Mouse (Mus musculus): Measurements from ENCODE around the gene Trim44. TPM values are rescaled to one million over a fixed set of nuclear protein-coding genes. Genes with fewer than 3 reads are reported as not detected.

Gene Trim44
- polyA plus RNA-seq, 1 experiment from 2014 or later = 21.3 TPM

DNA sequence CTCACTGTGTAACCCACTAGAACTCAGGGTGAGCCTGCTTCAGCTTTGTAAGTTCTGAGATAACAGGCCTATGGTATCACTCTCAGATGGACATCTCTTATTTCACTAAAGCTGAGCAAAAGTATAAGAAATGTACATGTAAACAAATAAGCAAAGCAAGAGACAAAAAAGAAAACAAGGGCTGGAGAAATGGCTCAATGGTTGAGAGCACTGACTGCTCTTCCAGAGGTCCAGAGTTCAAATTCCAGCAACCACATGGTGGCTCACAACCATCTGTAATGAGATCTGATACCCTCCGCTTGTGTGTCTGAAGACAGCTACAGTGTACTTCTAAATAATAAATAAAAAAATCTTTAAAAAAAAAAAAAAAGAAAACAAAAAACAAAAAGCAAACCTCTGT, 29.2 kb downstream of the Trim44 start:
- peaks cover 14% of the 10 kb centered on the region for H3K36me3 ChIP-seq
- no peak overlapping the region for H3K9ac ChIP-seq
- H3K4me1 ChIP-seq = peaks cover 12% of the 10 kb centered on the region
- no peak overlapping the region for H3K27ac ChIP-seq
- H3K4me3 ChIP-seq = no peak overlapping the region
- H3K9me3 ChIP-seq (replicated peaks) = no peaks in the 10 kb centered on the region
- ATAC-seq = no peak
- H3K4me2 ChIP-seq = no peak overlapping the region
- no peaks in the 10 kb centered on the region for H3K27me3 ChIP-seq (replicated peaks)
- 72% methylated on average over 1 of the region's 1 CpGs for WGBS (ENCODE audit: insufficient replicate concordance)

DNA sequence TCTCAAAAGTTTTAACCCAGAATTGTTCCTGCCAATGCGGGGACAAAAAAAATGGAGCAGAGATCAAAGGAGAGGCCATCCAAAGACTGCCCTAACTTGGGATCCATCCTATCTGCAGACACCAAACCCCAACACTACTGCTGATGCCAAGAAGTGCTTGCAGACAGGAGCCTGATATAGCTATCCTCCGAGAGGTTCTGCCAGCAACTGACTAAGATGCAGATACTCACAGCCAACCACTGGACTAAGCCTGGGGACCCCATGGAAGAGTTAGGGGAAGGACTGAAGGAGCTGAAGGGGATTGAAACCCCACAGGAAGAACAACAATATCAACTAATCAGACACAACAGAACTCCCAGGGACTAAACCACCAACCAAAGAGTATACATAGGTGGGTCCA, 30.3 kb downstream of the Trim44 start:
- no peaks in the 10 kb centered on the region for H3K9me3 ChIP-seq (replicated peaks)
- H3K27ac ChIP-seq = no peak overlapping the region
- peaks cover 5% of the 10 kb centered on the region for H3K4me1 ChIP-seq
- peaks cover 14% of the 10 kb centered on the region for H3K36me3 ChIP-seq
- no peak overlapping the region for H3K4me3 ChIP-seq
- no peaks in the 10 kb centered on the region for H3K27me3 ChIP-seq (replicated peaks)
- H3K9ac ChIP-seq = no peak overlapping the region
- ATAC-seq = no peak
- 89% methylated on average over 2 of the region's 2 CpGs for WGBS (ENCODE audit: insufficient replicate concordance)
- H3K4me2 ChIP-seq = no peak overlapping the region

DNA sequence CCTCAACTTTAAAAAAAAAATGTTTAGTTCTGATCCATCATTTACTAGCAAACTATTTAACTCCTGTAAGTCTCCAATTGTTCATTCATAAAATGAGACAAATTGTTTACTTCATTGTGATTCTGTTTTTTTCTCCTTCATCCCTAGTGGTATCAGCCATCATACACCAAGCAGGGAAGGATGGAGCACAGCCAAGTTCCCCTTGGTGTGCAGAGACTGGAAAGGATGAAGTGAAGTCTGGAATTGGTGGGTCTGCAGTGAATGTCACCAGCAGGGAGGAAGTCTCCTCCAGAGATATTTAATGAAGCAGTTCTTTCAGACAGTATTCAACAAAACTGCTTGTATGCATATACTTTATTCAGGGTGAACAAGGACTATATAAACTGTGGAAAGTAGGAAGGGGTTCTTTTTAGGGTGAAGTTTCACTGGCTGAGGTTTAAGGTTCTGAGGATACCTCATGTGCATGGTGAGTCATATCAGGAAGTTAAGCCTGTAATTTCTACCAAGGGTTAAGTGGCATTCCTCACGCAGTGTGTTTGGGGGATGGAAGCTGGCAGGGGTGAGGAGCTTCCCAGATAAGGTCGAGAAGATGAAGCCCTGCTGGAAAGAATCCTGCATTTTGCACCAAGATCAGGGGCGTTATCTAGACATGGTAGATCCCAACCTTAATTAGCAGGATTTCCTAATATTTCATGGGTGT, 34.1 kb downstream of the Trim44 start:
- Histone ChIP-seq H3K27ac (no peak overlapping the region), H3K4me3 (no peak overlapping the region), H3K4me2 (no peak overlapping the region), H3K9ac (no peak overlapping the region), H3K9me3 (replicated peaks) (no peaks in the 10 kb centered on the region), H3K27me3 (replicated peaks) (no peaks in the 10 kb centered on the region), H3K36me3 (peaks cover 11% of the 10 kb centered on the region; the same call in 1 of the 2 replicates), H3K4me1 (peaks cover 3% of the 10 kb centered on the region; the same call in 1 of the 2 replicates)
- 51% methylated on average over 3 of the region's 3 CpGs for WGBS (ENCODE audit: insufficient replicate concordance)
- no peak for ATAC-seq

DNA sequence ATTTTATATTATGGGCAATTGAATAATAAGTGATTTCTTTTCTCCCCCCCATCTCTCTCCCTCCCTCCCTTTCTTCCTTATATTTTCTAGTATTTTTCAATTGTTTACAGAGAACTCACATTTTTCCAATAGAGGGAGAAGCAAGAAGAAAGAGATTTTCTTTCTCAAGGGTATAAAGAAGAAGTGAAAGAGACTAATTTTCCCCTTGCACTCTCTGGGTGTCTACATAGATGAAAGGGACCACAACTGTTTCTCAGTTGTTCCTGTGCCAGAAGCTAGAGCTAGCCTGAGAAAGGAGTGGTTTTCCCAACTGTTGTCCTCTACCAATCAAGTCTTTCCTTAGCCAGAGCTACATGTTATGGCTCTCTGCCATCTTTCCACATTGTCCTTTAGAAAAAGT, 34.9 kb downstream of the Trim44 start:
- Histone ChIP-seq H3K9me3 (replicated peaks) (no peaks in the 10 kb centered on the region), H3K36me3 (peaks cover 11% of the 10 kb centered on the region; the same call in 1 of the 2 replicates), H3K27ac (no peak overlapping the region), H3K4me1 (peaks cover 10% of the 10 kb centered on the region), H3K4me2 (no peak overlapping the region), H3K27me3 (replicated peaks) (no peaks in the 10 kb centered on the region), H3K9ac (no peak overlapping the region), H3K4me3 (no peak overlapping the region)
- no peak for ATAC-seq

DNA sequence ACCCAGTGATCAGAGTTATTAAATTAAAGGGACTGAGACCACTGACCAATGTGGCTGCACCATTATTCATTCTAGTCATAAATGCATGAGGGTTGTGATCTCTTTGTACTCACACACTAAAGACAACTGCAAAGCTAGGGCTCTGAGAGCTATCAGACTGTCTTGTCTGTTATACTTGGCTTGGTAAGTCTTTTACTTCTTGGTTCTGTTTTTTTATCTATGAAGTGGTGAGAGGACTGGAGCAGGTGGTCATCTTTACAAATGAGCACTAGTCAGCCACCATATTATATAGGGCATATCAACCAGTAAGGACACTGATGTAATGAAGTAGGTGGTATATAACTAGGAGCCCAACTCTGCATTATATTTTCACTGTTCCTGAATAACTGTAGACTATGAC, 36.3 kb downstream of the Trim44 start:
- ATAC-seq = no peak
- Histone ChIP-seq H3K27ac (no peak overlapping the region), H3K4me2 (no peak overlapping the region), H3K36me3 (0 out of 2 replicates have a peak, but pooled peaks cover 4% of the 10 kb centered on the region), H3K4me1 (peaks cover 24% of the 10 kb centered on the region), H3K4me3 (no peak overlapping the region), H3K9ac (no peak overlapping the region), H3K9me3 (replicated peaks) (no peaks in the 10 kb centered on the region), H3K27me3 (replicated peaks) (no peaks in the 10 kb centered on the region)

DNA sequence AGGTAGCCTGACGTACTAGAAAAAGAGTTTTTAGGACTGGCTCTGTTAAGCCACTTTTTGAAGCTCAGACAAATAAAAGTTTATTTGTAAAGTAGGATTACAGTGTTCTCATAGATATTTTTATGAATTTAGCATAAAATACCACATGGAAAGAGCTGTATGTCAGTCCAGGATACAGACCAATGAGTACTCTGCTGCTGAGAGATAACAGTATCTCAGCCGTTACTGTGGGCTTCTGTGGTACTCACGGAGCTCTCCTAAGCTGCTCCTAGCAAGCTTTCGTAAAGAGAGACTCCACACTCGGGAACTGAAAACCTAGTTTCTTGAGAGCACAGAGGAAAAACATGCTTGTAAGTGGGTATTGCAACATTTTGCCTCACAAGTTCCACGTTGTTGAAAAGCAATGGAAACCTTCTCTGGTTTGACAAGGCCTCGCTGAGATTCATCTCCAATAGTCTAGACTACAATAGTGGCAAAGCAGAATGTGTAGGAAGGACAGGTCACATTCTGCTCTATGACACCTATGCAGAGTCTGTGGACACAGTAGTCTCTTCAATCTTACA, 41.6 kb downstream of the Trim44 start:
- Histone ChIP-seq H3K4me2 (peak overlapping the region; percentile 51), H3K9me3 (replicated peaks) (no peaks in the 10 kb centered on the region), H3K36me3 (no peaks in the 10 kb centered on the region), H3K4me3 (no peak overlapping the region), H3K4me1 (peaks cover 65% of the 10 kb centered on the region), H3K27me3 (replicated peaks) (no peaks in the 10 kb centered on the region), H3K27ac (peak overlapping the region; percentile 88), H3K9ac (no peak overlapping the region; the same call in 1 of the 2 replicates)
- 29% methylated on average over 7 of the region's 7 CpGs for WGBS (ENCODE audit: insufficient replicate concordance)
- ATAC-seq = peak; percentile 95

DNA sequence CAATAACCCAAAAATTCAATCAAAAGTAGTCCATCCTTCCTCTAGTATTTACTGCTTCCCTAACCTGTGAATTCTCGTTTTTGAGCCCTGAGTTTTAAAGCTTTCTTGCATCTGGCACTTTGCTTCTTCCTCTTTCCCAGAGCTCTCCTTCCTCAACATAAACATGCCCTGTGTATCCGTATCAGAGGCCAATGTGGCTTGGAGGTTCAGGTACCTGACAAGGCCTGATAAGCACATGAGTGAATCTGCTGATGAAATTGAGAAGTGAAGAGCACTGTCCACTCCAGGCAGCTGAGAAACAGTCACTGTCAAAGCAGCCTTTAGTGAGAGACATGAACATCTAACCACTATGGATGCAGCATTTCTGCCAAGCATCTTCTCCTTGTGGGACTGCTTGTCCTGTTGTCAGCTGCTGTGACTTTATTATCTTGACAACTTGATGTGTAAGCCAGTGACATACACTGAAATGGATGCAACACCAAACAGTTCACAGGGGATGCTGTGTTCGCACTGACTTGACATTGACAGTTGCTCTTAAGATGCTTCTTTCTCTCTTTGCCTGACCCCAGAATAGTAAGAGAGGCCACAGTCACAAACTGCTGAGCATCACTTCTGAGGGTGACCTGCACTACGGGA, 42.9 kb downstream of the Trim44 start:
- H3K27me3 ChIP-seq (replicated peaks) = no peaks in the 10 kb centered on the region
- H3K9me3 ChIP-seq (replicated peaks) = no peaks in the 10 kb centered on the region
- WGBS (ENCODE audit: insufficient replicate concordance) = 41% methylated on average over 4 of the region's 4 CpGs
- no peak overlapping the region for H3K4me3 ChIP-seq
- H3K4me2 ChIP-seq = peak overlapping the region; percentile 42
- peak overlapping the region; percentile 35; the same call in 1 of the 2 replicates for H3K9ac ChIP-seq
- ATAC-seq = peak; percentile 88
- H3K4me1 ChIP-seq = peaks cover 65% of the 10 kb centered on the region
- H3K36me3 ChIP-seq = no peaks in the 10 kb centered on the region
- H3K27ac ChIP-seq = peak overlapping the region; percentile 88

DNA sequence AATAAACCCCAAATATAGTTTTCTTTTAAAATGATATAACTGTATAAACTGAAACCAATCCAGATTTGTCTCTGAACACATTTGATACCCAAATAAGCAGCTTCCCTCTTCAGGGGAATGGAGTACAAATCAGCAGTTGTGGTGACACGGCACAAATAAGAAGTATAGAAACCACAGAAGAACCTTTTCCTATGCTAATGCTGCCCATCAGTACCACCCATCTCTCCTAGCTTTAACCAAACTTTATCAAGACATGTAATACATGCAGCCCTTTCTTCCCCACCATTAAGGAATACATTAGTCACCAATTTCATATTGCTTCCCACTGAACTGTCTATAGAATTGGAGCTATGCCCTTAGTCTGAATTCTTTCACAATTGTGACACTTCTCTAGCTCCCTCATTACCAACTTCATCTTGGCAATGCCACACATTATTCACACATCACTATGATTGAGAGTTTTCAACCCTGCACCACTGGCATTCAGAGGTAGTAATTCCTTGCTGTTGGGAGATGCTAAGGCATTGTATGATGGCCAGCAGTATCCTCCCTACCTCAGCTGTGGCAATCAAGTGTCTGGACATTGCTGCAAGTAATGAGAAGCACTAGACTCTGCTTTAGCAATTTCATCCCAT, 44.6 kb downstream of the Trim44 start:
- 37% methylated on average over 1 of the region's 1 CpGs for WGBS (ENCODE audit: insufficient replicate concordance)

DNA sequence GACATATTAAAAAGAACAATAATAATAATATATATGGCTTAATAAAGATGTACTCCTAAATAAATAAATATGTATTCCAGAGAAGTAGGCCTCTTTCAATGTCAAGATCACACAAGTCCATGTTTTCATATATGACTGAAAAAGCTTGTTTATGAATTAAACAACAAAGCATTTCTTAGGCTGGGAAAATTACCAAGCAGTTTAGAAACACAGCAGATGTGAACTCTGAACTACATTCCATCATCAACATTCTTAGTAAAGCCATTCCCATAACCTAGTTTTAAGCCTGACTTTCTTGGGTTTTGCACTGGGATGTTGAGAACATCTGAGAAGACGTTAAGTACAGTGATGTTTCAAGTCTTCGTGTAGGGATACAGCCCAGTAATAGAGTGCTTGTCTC, 45.4 kb downstream of the Trim44 start:
- peaks cover 50% of the 10 kb centered on the region for H3K4me1 ChIP-seq
- no peak overlapping the region for H3K9ac ChIP-seq
- no peak overlapping the region for H3K4me3 ChIP-seq
- no peak overlapping the region for H3K27ac ChIP-seq
- H3K9me3 ChIP-seq (replicated peaks) = no peaks in the 10 kb centered on the region
- no peak for ATAC-seq
- no peaks in the 10 kb centered on the region for H3K27me3 ChIP-seq (replicated peaks)
- no peak overlapping the region for H3K4me2 ChIP-seq
- H3K36me3 ChIP-seq = peaks cover 1% of the 10 kb centered on the region
- WGBS (ENCODE audit: insufficient replicate concordance) = 76% methylated on average over 2 of the region's 2 CpGs

More for the DNA sequence above, 44.6 kb downstream of the Trim44 start:
- H3K36me3 ChIP-seq = no peaks in the 10 kb centered on the region
- H3K27ac ChIP-seq = peak overlapping the region; percentile 88; the same call in 1 of the 2 replicates
- no peak for ATAC-seq
- H3K9me3 ChIP-seq (replicated peaks) = no peaks in the 10 kb centered on the region
- no peak overlapping the region for H3K9ac ChIP-seq
- H3K4me2 ChIP-seq = no peak overlapping the region
- H3K27me3 ChIP-seq (replicated peaks) = no peaks in the 10 kb centered on the region
- peaks cover 56% of the 10 kb centered on the region for H3K4me1 ChIP-seq
- H3K4me3 ChIP-seq = no peak overlapping the region

DNA sequence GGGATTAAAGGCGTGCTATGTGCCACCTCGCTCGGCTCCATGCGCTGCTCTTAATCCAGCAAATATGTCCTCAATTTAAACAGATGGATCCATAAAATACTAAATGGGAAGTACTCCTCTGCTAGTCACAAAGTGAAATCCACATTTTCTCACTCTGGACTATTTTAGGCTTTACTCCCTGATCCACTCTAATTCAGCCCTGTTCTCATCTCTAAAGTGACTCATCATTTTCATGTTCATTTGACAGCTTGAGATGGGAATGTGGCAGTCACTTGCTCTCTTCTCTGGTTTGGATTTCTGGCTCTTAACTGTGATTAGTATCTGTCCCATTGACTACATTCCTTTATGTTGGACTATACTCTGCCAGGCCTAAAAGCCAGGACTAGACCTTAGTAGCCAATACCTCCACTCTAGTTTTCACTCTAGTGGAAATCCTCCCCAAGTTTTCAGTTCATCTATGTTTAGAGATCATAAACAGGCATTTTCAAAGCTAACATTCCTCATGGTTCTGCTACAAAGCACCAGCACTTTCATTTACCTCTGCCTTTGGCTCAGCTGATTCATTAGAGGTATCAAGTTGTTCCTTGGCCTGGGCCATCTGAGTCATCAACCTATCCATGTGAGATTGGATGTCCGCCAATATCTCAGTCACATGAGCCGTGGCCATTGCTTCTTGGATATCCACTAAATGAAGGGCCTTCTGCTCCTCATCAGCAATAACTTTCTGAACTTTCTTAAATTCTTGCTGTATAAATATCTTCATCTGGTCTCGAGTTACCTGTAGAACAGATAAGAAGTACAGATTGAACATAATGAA, 50.5 kb downstream of the Trim44 start:
- Histone ChIP-seq H3K4me1 (no peaks in the 10 kb centered on the region), H3K27ac (no peak overlapping the region), H3K4me3 (no peak overlapping the region), H3K4me2 (no peak overlapping the region), H3K9me3 (replicated peaks) (no peaks in the 10 kb centered on the region), H3K9ac (no peak overlapping the region), H3K36me3 (peaks cover 18% of the 10 kb centered on the region), H3K27me3 (replicated peaks) (no peaks in the 10 kb centered on the region)
- WGBS (ENCODE audit: insufficient replicate concordance) = 87% methylated on average over 7 of the region's 7 CpGs
- no peak for ATAC-seq

DNA sequence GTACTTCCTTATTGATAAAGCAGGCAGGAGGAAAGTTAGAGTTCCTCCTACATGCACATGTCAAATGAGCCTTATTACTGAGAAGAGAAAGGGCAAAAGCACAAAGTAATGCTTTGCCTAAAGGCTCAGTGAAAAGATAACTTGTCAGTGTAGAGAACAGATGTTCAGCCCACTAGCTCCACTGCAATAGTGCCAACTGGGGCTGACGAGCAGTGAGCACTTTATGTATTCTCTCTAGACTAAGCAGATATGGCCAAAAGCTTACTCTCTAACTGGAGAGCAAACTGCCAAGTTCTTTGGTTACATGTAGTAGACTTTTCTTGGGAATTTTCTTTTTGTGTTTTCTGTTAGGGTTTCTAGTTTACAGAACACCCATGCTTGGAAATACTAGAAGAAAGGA, 53.6 kb downstream of the Trim44 start:
- no peaks in the 10 kb centered on the region for H3K9me3 ChIP-seq (replicated peaks)
- 56% methylated on average over 1 of the region's 1 CpGs for WGBS (ENCODE audit: insufficient replicate concordance)
- no peak overlapping the region for H3K9ac ChIP-seq
- H3K36me3 ChIP-seq = peaks cover 18% of the 10 kb centered on the region
- H3K4me2 ChIP-seq = no peak overlapping the region
- no peak overlapping the region for H3K4me3 ChIP-seq
- H3K27ac ChIP-seq = no peak overlapping the region
- H3K27me3 ChIP-seq (replicated peaks) = no peaks in the 10 kb centered on the region
- no peak for ATAC-seq
- H3K4me1 ChIP-seq = no peaks in the 10 kb centered on the region

All from liver, embryonic 12.5 days (tissue).